In genomic region chr19:11612293-11612692, GRCm38 (mm10) we compare ENCODE assay signal across 29 mouse cellular contexts. TPM values are rescaled to one million over a fixed set of nuclear protein-coding genes. Genes with fewer than 3 reads are reported as not detected.
DNase-seq lines count a peak whose midpoint lies in the region; TF ChIP-seq lines count a peak whose summit lies in the region.
"Had no signal": no experiment of that assay in that cellular context is flagged by ENCODE, and none has a peak within 500 bp of the region (broad histone marks: within the 10 kb centered on the region; RNA-seq: fewer than 3 reads in every experiment).

No protein-coding gene starts in this region.

- TF ChIP-seq CTCF in embryonic fibroblast, embryonic 13.5 days (IDR thresholded peaks at IDR 0.05; ENCODE audit: borderline replicate concordance, insufficient read depth, low read length): no peak

- no peak overlapping the region for H3K4me3 ChIP-seq in embryonic fibroblast, embryonic 13.5 days (ENCODE audit: insufficient read depth, low read length)
- H3K4me3 ChIP-seq: embryonic facial prominence, embryonic 12.5 days; embryonic facial prominence, embryonic 15.5 days; erythroblast, embryonic 14.5 days; forebrain, embryonic 12.5 days; forebrain, embryonic 15.5 days; hindbrain, embryonic 12.5 days; hindbrain, embryonic 15.5 days had no signal

- no peak for TF ChIP-seq POLR2A in embryonic fibroblast, embryonic 13.5 days (IDR thresholded peaks at IDR 0.05; ENCODE audit: low read depth, low read length)

- intact Hi-C loops in left cerebral cortex, postnatal 36 days (cut with DNase I): loop anchor here (2.0 kb wide), 1 partner anchor 155 kb away; no protein-coding TSS in a partner anchor

- peaks cover 4% of the 10 kb centered on the region for H3K4me1 ChIP-seq in embryonic fibroblast, embryonic 13.5 days (ENCODE audit: control insufficient read depth, insufficient read depth, low read length)
- H3K4me1 ChIP-seq: embryonic facial prominence, embryonic 12.5 days; embryonic facial prominence, embryonic 15.5 days; forebrain, embryonic 12.5 days; forebrain, embryonic 15.5 days; hindbrain, embryonic 12.5 days; hindbrain, embryonic 15.5 days had no signal

- H3K27ac ChIP-seq in embryonic fibroblast, embryonic 13.5 days (ENCODE audit: insufficient read depth, low read length): peak overlapping the region; percentile 68; the same call in 1 of the 2 replicates
- H3K27ac ChIP-seq: embryonic facial prominence, embryonic 12.5 days; embryonic facial prominence, embryonic 15.5 days; forebrain, embryonic 12.5 days; forebrain, embryonic 15.5 days; hindbrain, embryonic 12.5 days; hindbrain, embryonic 15.5 days had no signal

- DNase-seq in 416B (ENCODE audit: low read depth): peak; percentile 21
- DNase-seq in CD4-positive helper T cell, adult 2 months (ENCODE audit: low read depth, low spot score): peak; percentile 40
- DNase-seq in mesoderm, embryonic 11.5 days (ENCODE audit: low read depth, low spot score): peak; percentile 49
- DNase-seq in kidney, adult 18-20 months: no peak
- no peak for DNase-seq in heart, adult 11 months
- DNase-seq in lung, postnatal 25 days (ENCODE audit: low spot score): no peak
- DNase-seq in left cerebral cortex, postnatal 36 days (ENCODE audit: low spot score in 2 of 2): no peak
- DNase-seq: adrenal gland, adult 8-10 months; adrenal gland, postnatal 36 days; cerebellum, adult 18-20 months; cerebellum, adult 9-10 months; cerebellum, postnatal 14 days; gastrocnemius, postnatal 36 days had no signal

RNA-seq across cellular contexts. Expression of gene Ms4a6d, which starts 7.6 kb away (rescaled TPM):
- polyA plus RNA-seq in embryonic fibroblast, embryonic 13.5 days (2011; ENCODE audit: insufficient read length, low read depth, missing spikeins): 0.67 and 2.2 TPM in 2 replicates
- total RNA-seq in left cerebral cortex, postnatal 36 days (2021): 1 to 10 TPM; 1.3 to 1.6 TPM
- polyA plus RNA-seq: erythroblast, embryonic 14.5 days had no signal

RNA-seq across cellular contexts. Expression of gene Ms4a2, which starts 11.2 kb away (rescaled TPM):
- not detected in 2 replicates for polyA plus RNA-seq in embryonic fibroblast, embryonic 13.5 days (2011; ENCODE audit: insufficient read length, low read depth, missing spikeins)
- total RNA-seq in left cerebral cortex, postnatal 36 days (2021): not detected
- total RNA-seq: adrenal gland, postnatal 36 days; heart, adult 8-10 months had no signal
- polyA plus RNA-seq: activated CD4-positive, CD25-positive, alpha-beta regulatory T cell, adult 4 months; forebrain, embryonic 12.5 days; forebrain, embryonic 15.5 days; heart, embryonic 14.5 days; hindbrain, embryonic 12.5 days had no signal

RNA-seq across cellular contexts. Expression of gene Ms4a3, which starts 28.4 kb away (rescaled TPM):
- polyA plus RNA-seq in embryonic fibroblast, embryonic 13.5 days (2011; ENCODE audit: insufficient read length, low read depth, missing spikeins): not detected in 2 replicates
- not detected for total RNA-seq in left cerebral cortex, postnatal 36 days (2021)
- total RNA-seq: adrenal gland, adult 8-10 months; adrenal gland, postnatal 36 days; gastrocnemius, adult 8-10 months; gastrocnemius, postnatal 36 days; heart, adult 8-10 months; heart, postnatal 25 days had no signal
- polyA plus RNA-seq: activated CD4-positive, CD25-positive, alpha-beta regulatory T cell, adult 4 months; embryonic facial prominence, embryonic 12.5 days; embryonic facial prominence, embryonic 15.5 days; erythroblast, embryonic 14.5 days; forebrain, embryonic 12.5 days; forebrain, embryonic 15.5 days; heart, embryonic 14.5 days; heart, postnatal 0 days; hindbrain, embryonic 12.5 days; hindbrain, embryonic 15.5 days had no signal

RNA-seq across cellular contexts. Expression of gene Oosp2, which starts 48.1 kb away (rescaled TPM):
- polyA plus RNA-seq in embryonic fibroblast, embryonic 13.5 days (2011; ENCODE audit: insufficient read length, low read depth, missing spikeins): not detected in 2 replicates
- not detected for total RNA-seq in left cerebral cortex, postnatal 36 days (2021)
- total RNA-seq: gastrocnemius, adult 8-10 months; gastrocnemius, postnatal 36 days; heart, adult 8-10 months; heart, postnatal 25 days had no signal
- polyA plus RNA-seq: activated CD4-positive, CD25-positive, alpha-beta regulatory T cell, adult 4 months; embryonic facial prominence, embryonic 12.5 days; embryonic facial prominence, embryonic 15.5 days; erythroblast, embryonic 14.5 days; forebrain, embryonic 12.5 days; forebrain, embryonic 15.5 days; heart, embryonic 11.5 days; heart, embryonic 14.5 days; heart, postnatal 0 days; hindbrain, embryonic 12.5 days; hindbrain, embryonic 15.5 days; intestine, embryonic 16.5 days had no signal

Comparison
In these comparisons a context has a peak if more than half of its experiments do, and no peak if none do; other contexts are left out.
1. DNase-seq: peak in 416B (single experiment), CD4-positive helper T cell, adult 2 months (single experiment) and mesoderm, embryonic 11.5 days (single experiment); none in kidney, adult 18-20 months (single experiment), heart, adult 11 months (single experiment), lung, postnatal 25 days (single experiment) and left cerebral cortex, postnatal 36 days (0 of 2).